Mouse (Mus musculus): ENCODE results near the gene Eaf1. TPM values are rescaled to one million over a fixed set of nuclear protein-coding genes. Genes with fewer than 3 reads are reported as not detected.

The Eaf1 gene
- polyA plus RNA-seq, 1 experiment from 2014 or later = 14.9 TPM

GRCm38 (mm10) chr14:31486465-31486864 is 7.7 kb upstream of the Eaf1 start:
- H3K9ac ChIP-seq (ENCODE audit: low read depth, low read length) = no peak overlapping the region
- H3K4me2 ChIP-seq (ENCODE audit: low read length) = no peak overlapping the region
- H3K4me1 ChIP-seq (replicated peaks; ENCODE audit: insufficient read depth, low read length) = no peaks in the 10 kb centered on the region
- 85% methylated on average over 4 of the region's 4 CpGs for WGBS
- H3K27ac ChIP-seq = no peak overlapping the region
- no peak for ATAC-seq (replicated peaks; ENCODE audit: low FRiP score, low read depth)
- TF ChIP-seq CTCF (IDR thresholded peaks at IDR 0.05; ENCODE audit: low read depth) = no peak
- peaks cover 66% of the 10 kb centered on the region for H3K36me3 ChIP-seq (ENCODE audit: insufficient read depth, low read length)
- H3K9me3 ChIP-seq (replicated peaks; ENCODE audit: low read length) = no peaks in the 10 kb centered on the region
- H3K27me3 ChIP-seq (ENCODE audit: insufficient read depth, low read length) = no peaks in the 10 kb centered on the region
- H3K4me3 ChIP-seq (replicated peaks; ENCODE audit: low read depth, low read length) = no peak overlapping the region
- DNase-seq (ENCODE audit: low spot score) = no peak

DNA sequence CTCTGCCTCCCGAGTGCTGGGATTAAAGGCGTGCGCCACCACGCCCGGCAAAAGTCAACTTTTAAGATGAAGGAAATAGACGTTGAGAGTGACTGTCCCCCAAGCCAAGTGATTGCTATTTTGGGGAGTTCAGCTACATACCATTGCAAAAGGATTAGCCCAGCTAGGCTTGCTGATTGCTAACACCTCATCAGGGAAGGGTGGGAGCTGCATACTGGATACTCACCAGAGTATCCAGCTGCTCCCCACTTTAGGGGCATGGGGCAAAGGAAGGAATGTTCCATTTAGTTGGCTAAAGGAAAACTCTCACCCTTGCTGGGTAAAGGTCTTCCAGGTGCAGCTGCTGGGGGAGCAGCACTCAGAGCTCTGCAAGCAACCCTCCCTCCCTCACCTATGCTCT is 6.1 kb upstream of the Eaf1 start:
- H3K9me3 ChIP-seq (replicated peaks; ENCODE audit: low read length) = no peaks in the 10 kb centered on the region
- H3K27me3 ChIP-seq (ENCODE audit: insufficient read depth, low read length) = no peaks in the 10 kb centered on the region
- no peak for TF ChIP-seq CTCF (IDR thresholded peaks at IDR 0.05; ENCODE audit: low read depth)
- 93% methylated on average over 6 of the region's 6 CpGs for whole genome bisulfite sequencing
- ATAC-seq (replicated peaks; ENCODE audit: low FRiP score, low read depth) (no peak), DNase-seq (ENCODE audit: low spot score) (no peak)
- peaks cover 51% of the 10 kb centered on the region for H3K36me3 ChIP-seq (ENCODE audit: insufficient read depth, low read length)
- no peak overlapping the region for H3K9ac ChIP-seq (ENCODE audit: low read depth, low read length)
- no peaks in the 10 kb centered on the region for H3K4me1 ChIP-seq (replicated peaks; ENCODE audit: insufficient read depth, low read length)
- H3K4me3 ChIP-seq (replicated peaks; ENCODE audit: low read depth, low read length) = no peak overlapping the region
- H3K27ac ChIP-seq = no peak overlapping the region
- no peak overlapping the region for H3K4me2 ChIP-seq (ENCODE audit: low read length)

DNA sequence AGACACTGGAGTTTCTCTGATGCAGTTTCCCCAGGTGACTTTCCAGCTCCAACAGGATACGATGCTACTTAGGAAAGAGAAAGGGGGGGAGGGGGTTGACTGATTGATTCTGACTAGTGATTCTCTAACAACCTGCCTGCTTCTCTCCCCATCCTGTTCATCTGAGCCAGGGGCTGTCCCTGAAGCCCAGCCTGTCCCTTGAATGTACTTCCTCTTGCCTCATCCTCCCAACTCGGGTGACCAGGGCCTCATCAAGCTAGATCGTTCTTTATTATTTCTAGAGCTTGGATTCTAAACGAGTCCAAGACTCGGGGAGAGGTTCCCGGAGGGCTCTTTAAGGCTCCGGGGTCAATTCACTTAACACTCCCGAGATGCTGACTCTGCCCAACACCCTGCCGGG is 298 bp upstream of the Eaf1 start:
- Histone ChIP-seq H3K9ac (ENCODE audit: low read depth, low read length) (peak overlapping the region; percentile 91), H3K4me2 (ENCODE audit: low read length) (peak overlapping the region; percentile 88), H3K27me3 (ENCODE audit: insufficient read depth, low read length) (no peaks in the 10 kb centered on the region), H3K4me3 (replicated peaks; ENCODE audit: low read depth, low read length) (peak overlapping the region; percentile 99), H3K4me1 (replicated peaks; ENCODE audit: insufficient read depth, low read length) (peaks cover 12% of the 10 kb centered on the region), H3K9me3 (replicated peaks; ENCODE audit: low read length) (no peaks in the 10 kb centered on the region), H3K36me3 (ENCODE audit: insufficient read depth, low read length) (peaks cover 11% of the 10 kb centered on the region; the same call in 1 of the 2 replicates), H3K27ac (0 out of 2 replicates have a peak overlapping the region, but pooled peaks have one; percentile 91)
- 10% methylated on average over 9 of the region's 9 CpGs for WGBS
- no peak for TF ChIP-seq CTCF (IDR thresholded peaks at IDR 0.05; ENCODE audit: low read depth)
- ATAC-seq (replicated peaks; ENCODE audit: low FRiP score, low read depth) (no peak), DNase-seq (ENCODE audit: low spot score) (peak; percentile 3)

DNA sequence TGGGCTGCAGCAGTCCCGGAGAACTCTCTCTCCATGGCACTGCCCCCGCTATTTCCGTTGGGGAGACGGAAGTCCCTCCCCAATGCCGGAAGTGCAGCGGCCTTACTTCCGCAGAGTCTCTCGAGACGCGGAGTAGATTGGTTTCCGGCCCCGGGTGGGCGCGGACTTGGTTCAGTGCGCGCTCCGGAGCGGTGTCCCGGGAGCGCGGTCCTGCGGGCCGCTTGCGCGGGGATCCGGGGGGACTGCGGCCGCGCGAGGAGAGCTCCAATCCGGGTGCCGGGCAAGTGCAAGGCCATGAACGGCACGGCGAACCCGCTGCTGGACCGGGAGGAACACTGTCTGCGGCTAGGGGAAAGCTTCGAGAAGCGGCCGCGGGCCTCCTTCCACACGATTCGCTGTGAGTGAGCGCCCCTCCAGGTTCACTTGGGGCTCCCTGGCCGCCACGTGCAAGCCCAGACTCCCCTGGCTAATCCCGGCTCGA is 816 bp downstream of the Eaf1 start, which contains the start of gene Mettl6:
Gene Mettl6 (minus strand): TSS at position 66 of the 481 bp plus-strand sequence.
- H3K36me3 ChIP-seq (ENCODE audit: insufficient read depth, low read length) = peaks cover 9% of the 10 kb centered on the region; the same call in 1 of the 2 replicates
- H3K9me3 ChIP-seq (replicated peaks; ENCODE audit: low read length) = no peaks in the 10 kb centered on the region
- ATAC-seq (replicated peaks; ENCODE audit: low FRiP score, low read depth) = peak; percentile 92
- peak; percentile 96 for DNase-seq (ENCODE audit: low spot score)
- TF ChIP-seq CTCF (IDR thresholded peaks at IDR 0.05; ENCODE audit: low read depth) = 0 out of 2 replicates have a peak, but pooled peaks have one; percentile 6
- under 1% methylated on average over 49 of the region's 49 CpGs for WGBS
- peak within 1 kb of the TSS; percentile 91 for H3K9ac ChIP-seq (ENCODE audit: low read depth, low read length)
- H3K27ac ChIP-seq = peak within 1 kb of the TSS; percentile 91
- H3K4me2 ChIP-seq (ENCODE audit: low read length) = peak within 1 kb of the TSS; percentile 88
- peak within 1 kb of the TSS; percentile 99 for H3K4me3 ChIP-seq (replicated peaks; ENCODE audit: low read depth, low read length)
- peaks cover 12% of the 10 kb centered on the region for H3K4me1 ChIP-seq (replicated peaks; ENCODE audit: insufficient read depth, low read length)
- no peaks in the 10 kb centered on the region for H3K27me3 ChIP-seq (ENCODE audit: insufficient read depth, low read length)

DNA sequence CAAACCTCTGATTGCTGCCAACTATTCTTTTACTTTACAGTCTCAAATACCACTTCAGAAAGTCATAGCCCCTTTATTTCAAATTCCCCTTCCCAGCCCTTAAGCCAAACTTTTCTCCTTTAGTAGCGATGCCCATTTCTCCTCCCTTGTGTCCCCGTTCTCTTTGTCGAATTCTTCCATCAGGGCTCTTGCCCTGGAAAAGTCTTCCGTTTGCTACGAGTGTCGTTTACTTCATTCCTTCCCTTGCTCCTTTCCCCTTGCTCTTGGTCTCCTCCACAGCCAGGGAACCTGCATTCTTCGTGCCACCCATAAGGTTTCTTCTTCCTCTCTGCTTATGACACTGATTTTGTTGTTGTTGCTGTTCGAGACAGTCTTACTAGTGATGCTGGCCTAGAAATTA is 1.3 kb downstream of the Eaf1 start:
- H3K4me1 ChIP-seq (replicated peaks; ENCODE audit: insufficient read depth, low read length) = peaks cover 12% of the 10 kb centered on the region
- TF ChIP-seq CTCF (IDR thresholded peaks at IDR 0.05; ENCODE audit: low read depth) = no peak
- H3K9me3 ChIP-seq (replicated peaks; ENCODE audit: low read length) = no peaks in the 10 kb centered on the region
- H3K27ac ChIP-seq = peak overlapping the region; percentile 91
- DNase-seq (ENCODE audit: low spot score) (peak; percentile 12), ATAC-seq (replicated peaks; ENCODE audit: low FRiP score, low read depth) (no peak)
- peak overlapping the region; percentile 91 for H3K9ac ChIP-seq (ENCODE audit: low read depth, low read length)
- peak overlapping the region; percentile 88 for H3K4me2 ChIP-seq (ENCODE audit: low read length)
- 1% methylated on average over 8 of the region's 8 CpGs for WGBS
- H3K27me3 ChIP-seq (ENCODE audit: insufficient read depth, low read length) = no peaks in the 10 kb centered on the region
- H3K4me3 ChIP-seq (replicated peaks; ENCODE audit: low read depth, low read length) = peak overlapping the region; percentile 99
- peaks cover 10% of the 10 kb centered on the region; the same call in 1 of the 2 replicates for H3K36me3 ChIP-seq (ENCODE audit: insufficient read depth, low read length)

DNA sequence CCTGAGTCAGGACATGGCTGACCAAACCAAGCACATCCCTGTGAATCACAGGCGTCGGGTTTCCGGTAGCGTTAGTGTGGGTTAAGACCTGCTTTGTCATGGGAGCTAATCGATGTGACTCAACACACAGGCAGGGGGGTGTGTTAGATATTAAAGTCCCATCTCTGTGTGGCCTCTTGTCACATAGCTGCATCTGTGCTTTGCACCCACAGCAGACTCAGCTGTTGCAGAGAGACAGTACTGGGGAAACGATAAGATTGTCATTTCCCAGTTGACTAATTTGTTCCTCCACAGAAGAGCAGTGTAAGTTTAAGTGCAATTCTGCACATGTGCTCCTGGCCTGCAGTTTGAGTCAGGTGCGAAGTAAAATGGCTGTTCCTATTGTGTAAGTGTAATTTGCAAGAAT is 2.0 kb downstream of the Eaf1 start:
- peak overlapping the region; percentile 91 for H3K9ac ChIP-seq (ENCODE audit: low read depth, low read length)
- WGBS = 19% methylated on average over 7 of the region's 7 CpGs
- TF ChIP-seq CTCF (IDR thresholded peaks at IDR 0.05; ENCODE audit: low read depth) = no peak
- H3K4me1 ChIP-seq (replicated peaks; ENCODE audit: insufficient read depth, low read length) = peaks cover 12% of the 10 kb centered on the region
- DNase-seq (ENCODE audit: low spot score) (peak; percentile 16), ATAC-seq (replicated peaks; ENCODE audit: low FRiP score, low read depth) (no peak; the same call in 1 of the 2 replicates)
- H3K36me3 ChIP-seq (ENCODE audit: insufficient read depth, low read length) = peaks cover 10% of the 10 kb centered on the region; the same call in 1 of the 2 replicates
- no peaks in the 10 kb centered on the region for H3K27me3 ChIP-seq (ENCODE audit: insufficient read depth, low read length)
- H3K9me3 ChIP-seq (replicated peaks; ENCODE audit: low read length) = no peaks in the 10 kb centered on the region
- H3K4me3 ChIP-seq (replicated peaks; ENCODE audit: low read depth, low read length) = peak overlapping the region; percentile 99
- peak overlapping the region; percentile 88 for H3K4me2 ChIP-seq (ENCODE audit: low read length)
- no peak overlapping the region for H3K27ac ChIP-seq
